16 mouse cellular contexts compared by ENCODE assay signal in genomic region chr1:172119100-172119499, GRCm38 (mm10).
"Had no signal": no experiment of that assay in that cellular context is flagged by ENCODE, and none has a peak within 500 bp of the region (broad histone marks: within the 10 kb centered on the region; RNA-seq: fewer than 3 reads in every experiment).

No protein-coding gene starts in this region.

- H3K27ac ChIP-seq: gastrocnemius, adult 2 months; heart, adult 2 months; heart, embryonic 13.5 days; heart, embryonic 15.5 days; hindbrain, embryonic 10.5 days; hindbrain, embryonic 12.5 days; hindbrain, embryonic 14.5 days; intestine, embryonic 15.5 days; layer of hippocampus, adult 2 months; limb, embryonic 13.5 days; limb, embryonic 15.5 days had no signal

- H3K4me1 ChIP-seq: heart, embryonic 13.5 days; heart, embryonic 15.5 days; hindbrain, embryonic 10.5 days; hindbrain, embryonic 12.5 days; intestine, embryonic 15.5 days; limb, embryonic 13.5 days; limb, embryonic 15.5 days had no signal

- DNase-seq: gastrocnemius, postnatal 10 days; gastrocnemius, postnatal 25 days; layer of hippocampus, postnatal 36 days had no signal

- H3K4me2 ChIP-seq: heart, embryonic 11.5 days; heart, embryonic 13.5 days; heart, embryonic 15.5 days; hindbrain, embryonic 12.5 days; hindbrain, embryonic 14.5 days; intestine, embryonic 15.5 days; limb, embryonic 13.5 days; limb, embryonic 15.5 days had no signal

- H3K4me3 ChIP-seq: gastrocnemius, adult 2 months; heart, adult 2 months; heart, embryonic 13.5 days; heart, embryonic 15.5 days; hindbrain, embryonic 10.5 days; hindbrain, embryonic 12.5 days; intestine, embryonic 15.5 days; layer of hippocampus, adult 2 months; limb, embryonic 13.5 days; limb, embryonic 15.5 days had no signal

- H3K27me3 ChIP-seq: heart, embryonic 13.5 days; heart, embryonic 15.5 days; hindbrain, embryonic 12.5 days; intestine, embryonic 15.5 days; limb, embryonic 13.5 days; limb, embryonic 15.5 days had no signal

- H3K9me3 ChIP-seq: heart, embryonic 13.5 days; heart, embryonic 15.5 days; hindbrain, embryonic 10.5 days; hindbrain, embryonic 12.5 days; intestine, embryonic 15.5 days; limb, embryonic 13.5 days; limb, embryonic 15.5 days had no signal

- H3K9ac ChIP-seq: heart, embryonic 13.5 days; heart, embryonic 15.5 days; hindbrain, embryonic 12.5 days; hindbrain, embryonic 14.5 days; intestine, embryonic 15.5 days; limb, embryonic 13.5 days; limb, embryonic 15.5 days had no signal

- ATAC-seq: intestine, postnatal 0 days had no signal
